Mouse (Mus musculus) splenic B cell, adult 2 months (primary cell): ENCODE results near the gene Icam1.
"Not testable (repeated sequence)": the region's sequence is repeated elsewhere in the genome, so short reads cannot be mapped to it uniquely, and the experiment has no call there.

Experiments used
- DNase-seq: peaks from one replicate; pipeline ENCODE4 v3.0.0-alpha.2; 2011; ENCODE audit warnings: low read depth, low spot score
- H3K27me3 ChIP-seq: 2 replicates; pipeline ENCODE4 v1.6.1; 2012; ENCODE audit warnings: mild to moderate bottlenecking, low read length, moderate library complexity, mixed read lengths; ENCODE audit not compliant: control insufficient read depth, poor library complexity, insufficient read depth, severe bottlenecking
- H3K36me3 ChIP-seq: 2 replicates; pipeline ENCODE4 v1.6.1; 2012; ENCODE audit warnings: mild to moderate bottlenecking, low read length, moderate library complexity, mixed read lengths; ENCODE audit not compliant: control insufficient read depth, poor library complexity, insufficient read depth, severe bottlenecking

The Icam1 gene

GRCm38 (mm10) chr9:21037481-21037891, 21.7 kb downstream of the Icam1 start:
- H3K27me3 ChIP-seq: no peaks in the 10 kb centered on the region; the same call in 1 of the 2 replicates
- no peak for DNase-seq

GRCm38 (mm10) chr9:21039779-21040178, 24.0 kb downstream of the Icam1 start:
- H3K27me3 ChIP-seq: no peaks in the 10 kb centered on the region; the same call in 1 of the 2 replicates
- no peak for DNase-seq
- no peaks in the 10 kb centered on the region; the same call in 1 of the 2 replicates for H3K36me3 ChIP-seq

More at GRCm38 (mm10) chr9:21037481-21037891, 21.7 kb downstream of the Icam1 start:
- H3K36me3 ChIP-seq: no peaks in the 10 kb centered on the region; the same call in 1 of the 2 replicates

GRCm38 (mm10) chr9:21041308-21041707, 25.5 kb downstream of the Icam1 start:
- H3K27me3 ChIP-seq: no peaks in the 10 kb centered on the region
- no peaks in the 10 kb centered on the region; the same call in 1 of the 2 replicates for H3K36me3 ChIP-seq
- DNase-seq: no peak

- Histone ChIP-seq H3K27me3 (no peaks in the 10 kb centered on the region), H3K36me3 (no peaks in the 10 kb centered on the region)
- no peak for DNase-seq
Observed at GRCm38 (mm10) chr9:21043563-21043962, 27.8 kb downstream of the Icam1 start.

- not testable (repeated sequence) for DNase-seq, H3K36me3 ChIP-seq, H3K27me3 ChIP-seq
Observed at GRCm38 (mm10) chr9:21044785-21045184, 29.0 kb downstream of the Icam1 start.

- Histone ChIP-seq H3K36me3 (no peaks in the 10 kb centered on the region), H3K27me3 (no peaks in the 10 kb centered on the region)
- DNase-seq: no peak
Observed at GRCm38 (mm10) chr9:21045235-21045634, 29.4 kb downstream of the Icam1 start.

- Histone ChIP-seq H3K27me3 (no peaks in the 10 kb centered on the region), H3K36me3 (no peaks in the 10 kb centered on the region)
- no peak for DNase-seq
Observed at GRCm38 (mm10) chr9:21051578-21051977, 35.8 kb downstream of the Icam1 start.

GRCm38 (mm10) chr9:21062928-21063327, 47.1 kb downstream of the Icam1 start:
- H3K27me3 ChIP-seq: no peaks in the 10 kb centered on the region
- H3K36me3 ChIP-seq: peaks cover 10% of the 10 kb centered on the region; the same call in 1 of the 2 replicates
- no peak for DNase-seq

GRCm38 (mm10) chr9:21067006-21067684, 51.4 kb downstream of the Icam1 start, which contains the start of gene Zglp1:
Zglp1 (minus strand) TSS chr9:21067093.
- Histone ChIP-seq H3K27me3 (no peaks in the 10 kb centered on the region), H3K36me3 (peaks cover 10% of the 10 kb centered on the region; the same call in 1 of the 2 replicates)
- no peak for DNase-seq

GRCm38 (mm10) chr9:21072641-21073040, 56.9 kb downstream of the Icam1 start:
- no peak for DNase-seq
- Histone ChIP-seq H3K36me3 (peaks cover 2% of the 10 kb centered on the region; the same call in 1 of the 2 replicates), H3K27me3 (no peaks in the 10 kb centered on the region)

- DNase-seq: peak; percentile 87
- no peaks in the 10 kb centered on the region for H3K27me3 ChIP-seq
- peaks cover 2% of the 10 kb centered on the region; the same call in 1 of the 2 replicates for H3K36me3 ChIP-seq
Observed at GRCm38 (mm10) chr9:21073044-21073840, 57.5 kb downstream of the Icam1 start, which contains the start of the genes Gm49373 and Fdx1l. Gm49373 (minus strand) TSS chr9:21073096. Fdx1l (minus strand) TSS chr9:21073614.

- H3K36me3 ChIP-seq: peaks cover 2% of the 10 kb centered on the region
- H3K27me3 ChIP-seq: no peaks in the 10 kb centered on the region
- no peak for DNase-seq
Observed at GRCm38 (mm10) chr9:21074173-21074572, 58.4 kb downstream of the Icam1 start.

- Histone ChIP-seq H3K36me3 (peaks cover 11% of the 10 kb centered on the region), H3K27me3 (no peaks in the 10 kb centered on the region)
- DNase-seq: no peak
Observed at GRCm38 (mm10) chr9:21075625-21076024, 59.8 kb downstream of the Icam1 start.
